Mouse (Mus musculus) midbrain, embryonic 12.5 days (tissue): ENCODE results near the gene Prrc2b. TPM values are rescaled to one million over a fixed set of nuclear protein-coding genes. Genes with fewer than 3 reads are reported as not detected.

Experiments used
- ATAC-seq: fragments of 200-750 bp; cut with Nextera tagmentation; 2 replicates; pipeline ENCODE4 v1.8.0; 2017; ENCODE audit warnings: low read depth, moderate TSS enrichment, moderate library complexity; ENCODE audit not compliant: low FRiP score
- H3K27ac ChIP-seq: fragments of 300-500 bp; sonication (generic); replicated peaks from 2 replicates; pipeline ENCODE4 v1.5.1; 2016; ENCODE audit warnings: mild to moderate bottlenecking
- H3K27me3 ChIP-seq: fragments of 300-500 bp; sonication (generic); 2 replicates; pipeline ENCODE4 v1.6.1; 2016; ENCODE audit warnings: mild to moderate bottlenecking
- H3K36me3 ChIP-seq: fragments of 300-500 bp; sonication (generic); 2 replicates; pipeline ENCODE4 v1.6.1; 2016
- H3K4me1 ChIP-seq: fragments of 300-500 bp; sonication (generic); 2 replicates; pipeline ENCODE4 v1.6.1; 2016
- H3K4me2 ChIP-seq: fragments of 300-500 bp; sonication (generic); replicated peaks from 2 replicates; pipeline ENCODE4 v1.6.1; 2016; ENCODE audit warnings: mild to moderate bottlenecking, moderate library complexity
- H3K4me3 ChIP-seq: fragments of 300-500 bp; sonication (generic); 2 replicates; pipeline ENCODE4 v1.5.1; 2016; ENCODE audit warnings: mild to moderate bottlenecking
- H3K9ac ChIP-seq: fragments of 300-500 bp; sonication (generic); replicated peaks from 2 replicates; pipeline ENCODE4 v1.6.1; 2016; ENCODE audit warnings: mild to moderate bottlenecking, moderate library complexity
- H3K9me3 ChIP-seq: fragments of 300-500 bp; sonication (generic); 2 replicates; pipeline ENCODE4 v1.6.1; 2016; ENCODE audit warnings: mild to moderate bottlenecking
- WGBS: fragments of 180-500 bp; shearing (Covaris S2); methylation state at CpG from one replicate; pipeline ENCODE4 v1.1.7; 2016; 5-methylcytosine and 5-hydroxymethylcytosine counted together
- polyA plus RNA-seq: library from polyadenylated mRNA; unstranded; fragments of >200 nt; fragmentation: Nextera tagmentation; extraction: Ambion mirVana; gene quantifications from 2 replicates; pipeline ENCODE4 v1.2.1, GENCODE M21; 2016

Gene Prrc2b
- polyA plus RNA-seq, 1 experiment from 2014 or later = 99.1 TPM

GRCm38 (mm10) chr2:32154334-32154997 lies 3.6 kb downstream of the Prrc2b start:
- WGBS = 26% methylated on average over 9 of the region's 9 CpGs
- no peaks in the 10 kb centered on the region for H3K9me3 ChIP-seq
- peak overlapping the region; percentile 73 for H3K4me3 ChIP-seq
- H3K9ac ChIP-seq = peak overlapping the region; percentile 50
- peak overlapping the region; percentile 96 for H3K27ac ChIP-seq
- ATAC-seq = no peak
- peak overlapping the region; percentile 99 for H3K4me2 ChIP-seq
- 0 out of 2 replicates have a peak, but pooled peaks cover under 1% of the 10 kb centered on the region for H3K36me3 ChIP-seq
- H3K4me1 ChIP-seq = peaks cover 79% of the 10 kb centered on the region
- no peaks in the 10 kb centered on the region for H3K27me3 ChIP-seq

- H3K4me1 ChIP-seq = peaks cover 82% of the 10 kb centered on the region
- peak overlapping the region; percentile 96 for H3K27ac ChIP-seq
- H3K27me3 ChIP-seq = no peaks in the 10 kb centered on the region
- H3K9me3 ChIP-seq = no peaks in the 10 kb centered on the region
- WGBS = 43% methylated on average over 7 of the region's 7 CpGs
- ATAC-seq = no peak
- H3K9ac ChIP-seq = 0 out of 2 replicates have a peak overlapping the region, but pooled peaks have one; percentile 50
- 0 out of 2 replicates have a peak, but pooled peaks cover 6% of the 10 kb centered on the region for H3K36me3 ChIP-seq
- no peak overlapping the region for H3K4me3 ChIP-seq
- H3K4me2 ChIP-seq = peak overlapping the region; percentile 99
Measured at GRCm38 (mm10) chr2:32154998-32155541, 4.2 kb downstream of the Prrc2b start.

GRCm38 (mm10) chr2:32155614-32156013 lies 4.7 kb downstream of the Prrc2b start:
- no peaks in the 10 kb centered on the region for H3K27me3 ChIP-seq
- peaks cover 79% of the 10 kb centered on the region for H3K4me1 ChIP-seq
- 0 out of 2 replicates have a peak, but pooled peaks cover 10% of the 10 kb centered on the region for H3K36me3 ChIP-seq
- no peak overlapping the region for H3K9ac ChIP-seq
- WGBS = 65% methylated on average over 6 of the region's 6 CpGs
- peak overlapping the region; percentile 84 for H3K27ac ChIP-seq
- H3K4me2 ChIP-seq = no peak overlapping the region
- H3K4me3 ChIP-seq = no peak overlapping the region
- no peaks in the 10 kb centered on the region for H3K9me3 ChIP-seq
- ATAC-seq = no peak

GRCm38 (mm10) chr2:32156645-32157044 lies 5.8 kb downstream of the Prrc2b start:
- peak overlapping the region; percentile 32 for H3K4me2 ChIP-seq
- 0 out of 2 replicates have a peak overlapping the region, but pooled peaks have one; percentile 20 for H3K9ac ChIP-seq
- peaks cover 79% of the 10 kb centered on the region for H3K4me1 ChIP-seq
- H3K27me3 ChIP-seq = no peaks in the 10 kb centered on the region
- peak overlapping the region; percentile 84 for H3K27ac ChIP-seq
- no peak overlapping the region for H3K4me3 ChIP-seq
- 0 out of 2 replicates have a peak, but pooled peaks cover 17% of the 10 kb centered on the region for H3K36me3 ChIP-seq
- ATAC-seq = no peak
- no peaks in the 10 kb centered on the region for H3K9me3 ChIP-seq
- 74% methylated on average over 10 of the region's 10 CpGs for WGBS

- Histone ChIP-seq H3K27ac (peak overlapping the region; percentile 84), H3K4me2 (peak overlapping the region; percentile 32), H3K4me3 (peak overlapping the region; percentile 6; the same call in 1 of the 2 replicates), H3K9me3 (0 out of 2 replicates have a peak, but pooled peaks cover 3% of the 10 kb centered on the region), H3K27me3 (no peaks in the 10 kb centered on the region), H3K9ac (peak overlapping the region; percentile 32; the same call in 1 of the 2 replicates), H3K4me1 (peaks cover 75% of the 10 kb centered on the region), H3K36me3 (0 out of 2 replicates have a peak, but pooled peaks cover 17% of the 10 kb centered on the region)
- 12% methylated on average over 4 of the region's 4 CpGs for WGBS
- peak; percentile 68 for ATAC-seq
Measured at GRCm38 (mm10) chr2:32157328-32157727, 6.4 kb downstream of the Prrc2b start.

- Histone ChIP-seq H3K36me3 (0 out of 2 replicates have a peak, but pooled peaks cover 17% of the 10 kb centered on the region), H3K4me2 (no peak overlapping the region), H3K27me3 (no peaks in the 10 kb centered on the region), H3K27ac (peak overlapping the region; percentile 30), H3K4me1 (peaks cover 64% of the 10 kb centered on the region), H3K9ac (no peak overlapping the region), H3K9me3 (0 out of 2 replicates have a peak, but pooled peaks cover 3% of the 10 kb centered on the region), H3K4me3 (no peak overlapping the region)
- ATAC-seq = no peak
- 70% methylated on average over 12 of the region's 12 CpGs for WGBS
Measured at GRCm38 (mm10) chr2:32158616-32159239, 7.8 kb downstream of the Prrc2b start.

GRCm38 (mm10) chr2:32160525-32160924 lies 9.6 kb downstream of the Prrc2b start:
- 95% methylated on average over 3 of the region's 3 CpGs for WGBS
- Histone ChIP-seq H3K27me3 (no peaks in the 10 kb centered on the region), H3K4me3 (no peak overlapping the region), H3K4me1 (peaks cover 58% of the 10 kb centered on the region), H3K36me3 (0 out of 2 replicates have a peak, but pooled peaks cover 17% of the 10 kb centered on the region), H3K4me2 (no peak overlapping the region), H3K9me3 (0 out of 2 replicates have a peak, but pooled peaks cover 3% of the 10 kb centered on the region), H3K9ac (no peak overlapping the region), H3K27ac (no peak overlapping the region)
- no peak for ATAC-seq

- Histone ChIP-seq H3K4me3 (no peak overlapping the region), H3K9ac (no peak overlapping the region), H3K9me3 (0 out of 2 replicates have a peak, but pooled peaks cover 3% of the 10 kb centered on the region), H3K4me1 (peaks cover 56% of the 10 kb centered on the region), H3K4me2 (no peak overlapping the region), H3K36me3 (0 out of 2 replicates have a peak, but pooled peaks cover 17% of the 10 kb centered on the region), H3K27ac (no peak overlapping the region), H3K27me3 (no peaks in the 10 kb centered on the region)
- 84% methylated on average over 5 of the region's 5 CpGs for WGBS
- ATAC-seq = no peak
Measured at GRCm38 (mm10) chr2:32160967-32161366, 10.1 kb downstream of the Prrc2b start.

- Histone ChIP-seq H3K4me2 (no peak overlapping the region), H3K36me3 (0 out of 2 replicates have a peak, but pooled peaks cover 17% of the 10 kb centered on the region), H3K27ac (no peak overlapping the region), H3K9me3 (0 out of 2 replicates have a peak, but pooled peaks cover 3% of the 10 kb centered on the region), H3K4me3 (no peak overlapping the region), H3K9ac (no peak overlapping the region), H3K27me3 (no peaks in the 10 kb centered on the region), H3K4me1 (peaks cover 55% of the 10 kb centered on the region)
- 98% methylated on average over 8 of the region's 8 CpGs for WGBS
- no peak for ATAC-seq
Measured at GRCm38 (mm10) chr2:32162102-32162501, 11.2 kb downstream of the Prrc2b start.

- ATAC-seq = no peak
- H3K27ac ChIP-seq = no peak overlapping the region
- H3K4me2 ChIP-seq = no peak overlapping the region
- 90% methylated on average over 4 of the region's 4 CpGs for WGBS
- H3K4me1 ChIP-seq = peaks cover 55% of the 10 kb centered on the region
- no peak overlapping the region for H3K4me3 ChIP-seq
- H3K9ac ChIP-seq = no peak overlapping the region
- no peaks in the 10 kb centered on the region for H3K27me3 ChIP-seq
- 0 out of 2 replicates have a peak, but pooled peaks cover 3% of the 10 kb centered on the region for H3K9me3 ChIP-seq
- 0 out of 2 replicates have a peak, but pooled peaks cover 17% of the 10 kb centered on the region for H3K36me3 ChIP-seq
Measured at GRCm38 (mm10) chr2:32162646-32163045, 11.8 kb downstream of the Prrc2b start.

GRCm38 (mm10) chr2:32163057-32163456 lies 12.2 kb downstream of the Prrc2b start:
- H3K27me3 ChIP-seq = no peaks in the 10 kb centered on the region
- H3K4me2 ChIP-seq = no peak overlapping the region
- no peak overlapping the region for H3K4me3 ChIP-seq
- no peak overlapping the region for H3K27ac ChIP-seq
- peaks cover 56% of the 10 kb centered on the region for H3K4me1 ChIP-seq
- H3K36me3 ChIP-seq = 0 out of 2 replicates have a peak, but pooled peaks cover 17% of the 10 kb centered on the region
- H3K9me3 ChIP-seq = 0 out of 2 replicates have a peak, but pooled peaks cover 3% of the 10 kb centered on the region
- ATAC-seq = no peak
- H3K9ac ChIP-seq = no peak overlapping the region
- WGBS = 94% methylated on average over 3 of the region's 3 CpGs
